Mouse (Mus musculus) right cerebral cortex, adult 2 months (tissue): ENCODE results near the gene Slc36a4.

Experiments
- DNase-seq, 2 experiments: peaks; one replicate each; pipeline ENCODE4 v3.0.0; 2021 to 2022; ENCODE audit warnings: low spot score in 2 of 2

Gene Slc36a4

DNA sequence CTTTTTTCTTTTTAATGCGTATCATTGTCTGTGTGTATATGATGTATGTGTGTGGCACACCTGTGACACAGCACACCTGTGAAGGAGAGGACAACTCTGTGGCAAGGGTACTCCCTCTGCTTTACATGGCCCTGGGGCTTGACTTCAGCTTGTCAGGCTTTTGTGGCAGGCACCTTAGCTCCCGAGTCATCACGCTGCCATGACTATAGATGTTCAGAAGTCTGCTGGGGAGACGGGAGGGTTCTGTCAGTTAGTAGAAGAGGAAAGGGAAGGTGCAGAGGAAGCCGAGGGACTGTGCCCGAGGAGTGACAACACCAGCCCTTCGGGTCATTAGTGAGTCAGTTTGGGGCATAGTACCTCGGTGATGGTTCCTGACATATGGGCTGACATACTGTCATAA lies 13.0 kb downstream of the Slc36a4 start:
- DNase-seq: no peak

DNA sequence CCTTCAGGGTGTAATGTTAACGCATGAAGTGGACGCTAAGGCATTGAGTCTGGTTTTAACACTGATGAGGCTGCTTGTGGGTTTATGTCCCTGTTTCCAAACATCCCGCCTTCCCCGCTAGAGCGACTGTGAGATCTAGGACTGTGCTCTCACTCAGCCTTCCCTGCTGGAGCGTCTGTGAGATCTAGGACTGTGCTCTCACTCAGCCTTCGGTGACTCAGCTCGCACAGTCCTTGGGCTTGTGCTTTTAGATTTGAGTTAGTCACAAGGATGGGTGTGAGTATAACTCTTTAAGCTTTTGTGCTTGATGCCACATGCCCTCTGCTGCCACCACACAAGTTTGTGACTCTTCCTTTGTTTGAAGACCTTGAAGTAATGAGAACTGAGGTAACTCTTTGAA lies 17.6 kb downstream of the Slc36a4 start:
- no peak for DNase-seq

DNA sequence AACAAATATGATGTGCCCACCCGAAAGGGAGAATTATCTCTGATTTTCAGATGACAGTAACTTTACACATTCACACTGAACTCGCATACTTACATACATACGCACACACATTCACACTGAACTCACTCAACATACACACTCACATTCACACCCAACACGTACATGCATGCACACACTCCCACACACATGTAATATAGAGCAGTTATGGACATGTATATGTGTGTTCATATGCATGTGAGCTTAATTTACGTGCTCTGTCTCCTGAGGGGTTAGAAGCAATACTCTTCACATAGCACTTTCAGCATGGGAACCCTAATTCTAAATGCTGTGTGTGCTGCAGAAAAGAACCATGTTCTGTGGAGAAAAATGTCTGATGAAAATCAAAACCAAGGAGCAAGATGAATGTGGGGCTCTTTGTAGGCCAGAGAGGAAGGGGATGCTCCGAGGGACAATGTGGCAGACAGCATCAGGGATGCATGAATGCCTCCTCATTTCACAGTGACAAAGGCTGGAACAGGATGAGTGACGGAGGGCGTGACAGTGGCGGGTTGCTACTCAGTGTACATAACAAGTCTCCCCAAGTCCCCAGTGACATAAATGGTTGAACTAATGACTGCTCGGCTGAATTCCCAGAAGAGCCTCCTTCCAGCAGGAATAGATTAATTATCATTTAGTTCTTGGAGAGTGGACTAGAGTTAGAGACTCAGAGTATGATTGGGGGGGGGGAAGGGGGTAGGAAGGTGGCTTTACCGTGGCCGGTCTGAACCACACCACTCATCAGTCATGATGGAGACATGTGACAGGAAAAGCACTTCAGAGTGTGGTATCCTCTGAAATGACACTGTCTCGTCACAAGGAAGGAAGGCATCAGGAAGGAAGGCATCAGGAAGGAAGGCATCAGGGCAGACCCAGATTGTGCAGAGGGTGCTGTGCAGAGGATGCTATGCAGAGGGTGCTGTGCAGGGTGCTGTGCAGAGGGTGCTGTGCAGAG lies 22.5 kb downstream of the Slc36a4 start:
- no peak for DNase-seq

DNA sequence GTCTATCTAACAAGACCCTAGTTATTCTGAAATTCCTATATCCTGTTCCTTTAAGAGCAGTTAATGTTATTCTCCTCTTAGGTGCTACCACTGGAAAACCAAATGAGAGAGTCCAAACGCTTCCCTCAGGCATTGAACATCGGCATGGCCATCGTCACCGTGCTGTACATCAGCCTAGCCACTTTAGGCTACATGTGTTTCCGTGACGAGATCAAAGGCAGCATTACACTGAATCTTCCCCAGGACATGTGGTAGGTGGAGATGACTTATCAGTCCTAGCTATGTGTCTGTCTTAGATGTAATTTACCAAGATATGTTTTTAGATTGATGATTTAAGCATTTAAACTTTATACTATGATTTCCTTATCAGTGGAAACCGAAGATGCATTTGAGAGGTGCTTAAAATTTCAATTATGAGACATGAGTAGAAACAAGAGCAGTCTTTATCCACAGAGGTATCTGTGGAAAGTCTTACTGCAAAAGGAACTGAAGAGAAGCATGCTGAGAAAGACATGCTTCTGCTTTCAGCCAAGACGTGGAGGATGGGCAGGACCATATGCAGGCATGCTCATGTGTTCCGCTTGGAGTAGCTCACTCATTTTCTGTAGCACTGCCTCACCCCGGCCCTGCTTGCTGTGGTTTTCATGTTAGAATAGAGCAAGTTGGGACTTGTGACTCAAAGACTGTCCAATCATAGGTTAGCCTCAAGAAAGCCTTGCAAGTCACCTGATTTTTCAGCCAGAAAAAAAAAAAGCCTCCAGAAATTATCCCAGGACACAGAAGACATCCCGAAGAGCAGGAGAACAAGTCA lies 24.7 kb downstream of the Slc36a4 start:
- no peak for DNase-seq

DNA sequence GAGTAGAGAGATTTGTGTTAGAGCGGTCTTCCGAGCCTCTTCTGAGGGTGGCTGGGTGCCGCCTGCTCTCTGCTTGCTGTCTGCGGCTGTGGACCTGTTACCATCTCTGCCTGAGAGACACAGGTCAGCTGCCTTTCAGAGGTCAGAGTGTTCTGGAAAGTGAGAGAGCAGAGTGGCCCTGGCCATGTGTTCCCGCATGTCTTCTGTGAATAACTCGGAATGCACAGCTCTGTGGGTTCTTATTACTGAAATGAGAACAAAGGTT lies 25.3 kb downstream of the Slc36a4 start:
- DNase-seq: no peak

DNA sequence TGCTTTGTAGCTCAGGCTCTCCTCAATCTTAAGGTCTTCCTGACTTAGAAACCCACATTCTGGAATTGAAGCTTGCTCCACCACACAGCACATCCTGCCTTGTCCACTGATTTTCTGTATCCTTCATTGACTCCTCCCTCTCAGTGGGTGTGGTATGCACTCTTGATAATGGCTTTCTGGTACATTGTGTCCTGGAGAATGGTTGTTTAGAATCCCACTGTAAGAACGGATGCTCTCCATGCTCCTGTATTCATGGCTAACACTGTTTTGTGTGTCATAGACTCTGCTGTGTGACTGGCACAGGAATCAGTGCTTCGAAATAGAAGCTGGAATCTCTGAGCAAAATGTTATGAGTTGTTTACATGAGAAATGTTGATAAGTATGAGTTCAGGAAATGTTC lies 28.0 kb downstream of the Slc36a4 start:
- DNase-seq: no peak

DNA sequence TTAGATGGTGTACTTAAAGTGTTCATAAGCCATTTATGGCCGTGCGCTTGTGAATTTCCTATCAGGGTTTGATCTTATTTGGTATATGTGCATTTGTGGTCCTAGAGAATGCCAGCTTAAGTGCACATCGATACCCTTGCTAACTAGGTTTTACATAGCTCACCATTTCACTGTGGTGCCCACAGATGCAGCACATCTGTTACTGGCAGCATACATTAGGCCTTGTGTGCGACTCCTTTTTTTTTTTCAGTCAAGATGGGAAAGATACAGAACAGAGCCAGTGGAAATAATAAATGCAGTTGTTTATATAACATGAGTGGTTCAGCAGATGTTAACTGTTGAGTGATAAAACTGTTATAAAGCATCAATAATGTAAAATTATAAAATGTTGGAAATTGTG lies 31.9 kb downstream of the Slc36a4 start:
- DNase-seq: no peak

DNA sequence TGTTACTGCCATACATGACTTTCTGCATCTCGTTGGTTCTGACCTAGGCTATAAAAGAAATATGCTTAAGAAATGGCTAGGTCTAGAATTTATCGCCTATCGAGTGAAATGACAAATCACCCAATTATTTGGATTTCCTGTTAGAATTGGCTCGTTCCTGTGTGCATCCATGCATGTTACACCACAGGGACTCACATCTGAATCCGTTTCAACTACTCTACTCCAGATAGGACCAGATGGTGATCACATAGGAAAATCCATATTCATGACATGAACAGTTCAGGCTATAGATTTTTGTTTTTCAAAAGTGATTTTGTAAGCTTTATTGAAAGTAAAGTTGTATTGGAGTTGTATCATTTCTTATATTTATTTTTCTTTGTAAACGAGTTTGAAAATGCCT lies 32.4 kb downstream of the Slc36a4 start:
- no peak for DNase-seq

DNA sequence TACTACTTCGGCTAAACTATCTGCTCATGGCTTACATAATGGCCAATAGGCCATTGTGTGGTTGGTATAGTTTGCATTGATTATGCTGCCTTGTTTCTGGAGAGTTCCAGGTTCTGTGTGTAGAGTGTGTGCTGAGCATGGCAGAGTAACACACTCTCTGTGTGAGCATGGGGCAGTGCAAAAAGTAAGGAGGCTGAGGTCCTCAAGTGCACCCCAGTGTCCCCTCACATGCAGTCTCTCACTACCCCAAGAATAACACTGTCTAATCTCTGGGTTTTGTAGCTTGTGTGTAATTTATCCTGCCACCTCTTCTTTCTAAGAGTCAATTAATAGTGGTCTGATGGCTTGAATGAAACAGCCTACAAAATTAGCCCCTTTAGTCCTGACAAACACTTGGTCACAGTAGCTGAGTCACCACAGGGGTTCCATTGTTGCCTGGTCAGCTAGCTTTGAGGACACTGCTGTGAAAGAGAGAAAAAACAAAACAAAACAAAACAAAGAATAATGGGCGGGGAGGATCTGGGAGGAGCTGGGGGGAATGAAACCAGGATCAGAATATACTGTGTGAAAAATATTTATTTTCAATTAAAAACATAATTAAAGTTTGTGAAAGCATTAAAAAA lies 36.6 kb downstream of the Slc36a4 start:
- no peak for DNase-seq

DNA sequence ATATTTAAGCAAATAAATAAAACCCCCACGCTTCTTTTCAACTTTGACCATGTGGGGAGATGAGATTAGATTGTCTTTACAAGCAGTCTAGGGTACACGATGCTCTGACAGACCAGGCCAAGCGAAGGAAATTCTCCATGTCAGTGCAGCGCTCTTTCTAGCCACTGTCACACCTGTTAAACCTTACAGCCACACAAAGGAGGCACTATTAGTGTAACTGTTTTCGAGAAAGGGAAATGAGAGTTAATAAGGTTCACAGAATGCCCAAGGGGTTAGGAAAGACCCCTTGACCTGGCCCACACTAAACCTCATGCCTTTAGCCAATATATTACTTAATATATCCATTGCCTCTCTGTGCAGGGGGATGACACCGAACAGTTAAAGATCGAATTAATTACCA lies 37.1 kb downstream of the Slc36a4 start:
- no peak for DNase-seq

DNA sequence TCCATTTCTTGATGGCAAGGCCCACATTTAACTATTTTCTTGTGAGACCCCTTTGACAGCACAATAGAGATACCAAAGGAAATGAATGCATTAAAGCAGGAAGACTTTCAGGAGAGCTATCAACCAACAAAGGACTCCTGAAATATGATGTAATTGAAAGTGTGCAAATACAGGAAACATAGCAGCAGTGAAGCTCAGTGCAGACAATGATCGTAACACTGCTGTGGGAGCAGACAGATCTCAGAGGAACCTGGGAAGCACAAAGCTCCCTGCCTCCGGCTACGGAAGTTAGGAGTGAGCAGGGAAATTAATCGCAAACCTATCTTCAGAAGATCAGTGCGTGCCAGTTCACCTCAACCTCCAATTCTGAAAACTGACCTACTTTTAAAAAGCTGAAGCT lies 38.8 kb downstream of the Slc36a4 start:
- DNase-seq: no peak

DNA sequence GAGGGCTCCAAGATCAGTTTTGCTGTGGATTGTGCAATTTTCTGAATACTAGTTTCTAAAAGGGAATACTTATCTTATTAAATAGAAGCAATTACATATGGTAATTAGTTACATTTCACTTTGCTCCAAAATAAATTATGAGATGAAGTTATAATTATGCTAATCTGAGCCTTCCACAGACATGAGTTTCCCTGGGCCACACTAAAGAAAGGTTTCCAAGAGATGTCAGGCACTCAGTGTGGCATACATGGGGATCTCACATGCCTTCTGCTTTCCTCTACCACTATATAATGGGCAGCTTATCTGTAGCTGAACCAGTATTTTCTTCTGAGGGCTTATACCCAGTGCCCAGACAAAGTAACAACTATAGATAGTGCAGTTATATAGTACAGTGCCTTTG lies 49.8 kb downstream of the Slc36a4 start:
- DNase-seq: no peak

DNA sequence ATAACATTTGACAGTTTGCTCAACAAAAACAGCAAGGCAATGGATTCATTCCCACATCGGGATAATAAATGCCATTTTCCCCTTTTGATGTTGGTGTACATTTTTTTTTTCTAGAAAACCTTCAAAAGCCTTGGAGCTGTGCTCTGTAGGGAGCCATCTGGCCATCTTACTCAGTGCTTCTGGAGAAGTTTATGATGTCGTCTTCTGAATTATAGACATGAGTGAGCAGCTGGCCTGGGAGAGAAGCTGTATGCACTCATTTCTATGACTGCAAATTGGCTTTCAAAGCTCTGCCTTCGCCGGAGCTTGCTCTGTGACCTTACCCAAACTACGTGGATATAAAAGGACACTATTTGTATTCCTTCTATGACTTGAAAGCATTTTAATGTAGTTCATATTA lies 56.8 kb downstream of the Slc36a4 start:
- no peak for DNase-seq

DNA sequence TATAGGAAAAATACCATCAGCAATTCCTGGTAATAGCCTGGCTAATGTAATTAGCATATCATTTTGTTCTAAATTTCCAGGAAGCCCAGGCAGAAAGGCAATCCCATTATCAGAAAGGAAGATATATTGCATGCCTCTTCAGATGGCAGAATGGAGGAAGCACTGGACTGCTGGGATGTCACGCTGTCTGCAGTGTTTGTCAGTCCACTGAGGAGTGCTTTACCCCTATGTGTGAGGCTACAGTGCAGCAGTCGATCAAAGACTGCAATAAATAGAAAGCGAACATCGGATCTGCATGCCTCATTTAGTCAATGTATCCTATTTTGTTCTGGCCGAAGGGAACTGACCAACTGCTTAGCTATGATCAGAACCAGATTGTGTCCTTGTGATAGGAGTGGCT lies 57.3 kb downstream of the Slc36a4 start:
- no peak for DNase-seq

DNA sequence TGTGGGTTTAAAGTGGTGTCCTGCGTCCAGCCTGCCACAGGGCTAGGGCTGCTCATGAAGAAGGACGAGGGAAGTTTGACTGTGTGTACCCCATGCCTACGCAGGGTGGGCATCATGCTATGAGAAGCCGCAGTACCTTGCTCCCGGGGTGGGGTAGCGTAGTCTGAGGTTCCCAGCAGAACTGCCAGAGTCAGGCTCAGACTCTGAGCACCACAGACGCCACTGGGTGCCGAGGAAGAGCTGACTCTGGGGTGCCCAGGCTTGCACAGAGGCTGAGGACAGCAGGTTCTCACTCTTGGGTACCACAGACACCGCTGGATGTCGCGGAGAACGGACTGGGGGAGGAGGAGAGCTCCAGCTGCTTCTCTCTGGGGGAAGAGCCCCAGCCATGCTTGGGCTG lies 63.2 kb downstream of the Slc36a4 start:
- no peak for DNase-seq

DNA sequence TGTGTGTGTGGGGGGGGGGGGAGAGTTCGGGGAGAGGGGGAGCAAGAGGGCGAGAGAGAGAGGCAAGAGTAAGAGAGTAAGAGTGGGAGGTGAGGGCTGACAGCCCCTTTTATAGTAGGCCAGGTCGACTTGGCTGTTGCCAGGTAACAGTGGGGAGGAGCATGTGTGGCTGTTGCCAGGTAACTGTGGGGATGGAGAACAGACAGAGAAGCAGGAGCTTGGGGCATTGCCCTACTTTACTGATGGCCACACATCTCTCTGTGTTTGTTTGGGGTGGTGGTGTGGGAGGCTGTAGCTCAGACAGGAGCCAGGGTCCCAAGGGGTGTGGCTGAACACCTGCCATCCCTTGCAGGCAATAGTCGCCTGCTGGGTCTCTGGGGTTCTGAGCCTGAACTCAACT lies 63.9 kb downstream of the Slc36a4 start:
- DNase-seq: no peak

DNA sequence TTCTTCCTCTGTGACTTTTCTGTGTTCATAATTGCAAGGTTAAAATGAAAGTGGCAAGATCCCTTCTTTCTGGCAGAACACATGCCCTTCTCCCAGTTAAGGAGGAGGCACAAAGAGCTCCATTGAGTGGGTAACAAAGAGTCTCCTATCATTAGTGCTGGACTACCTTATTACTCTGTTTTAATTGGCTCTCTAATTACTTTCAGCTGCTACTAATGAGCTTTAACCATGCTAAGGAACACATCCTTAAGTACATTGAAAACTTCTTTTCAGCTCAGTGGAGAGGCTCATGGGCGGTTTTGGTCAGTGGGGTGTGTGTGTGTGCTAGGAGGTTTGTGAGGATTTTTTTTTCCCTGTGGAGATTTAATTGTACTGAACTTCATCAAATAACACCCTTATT lies 65.4 kb downstream of the Slc36a4 start:
- DNase-seq: no peak

DNA sequence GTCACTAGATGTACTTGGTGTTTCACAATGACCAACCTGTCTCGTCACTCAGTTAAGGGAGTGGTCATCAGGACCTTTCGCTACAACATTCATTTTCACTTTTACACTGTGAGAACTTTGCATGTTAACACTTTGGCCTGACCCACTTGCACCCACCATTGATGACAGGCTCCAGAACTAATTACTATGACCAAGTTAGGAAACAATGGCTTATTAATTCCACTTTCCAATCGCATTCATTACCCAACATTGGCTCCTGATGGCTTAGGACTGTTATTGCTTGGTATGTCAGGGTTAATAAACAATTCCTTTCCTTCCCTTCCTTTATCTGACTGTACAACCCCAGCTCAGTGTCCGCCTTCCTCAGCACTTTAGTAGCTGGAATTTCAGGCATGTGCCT lies 72.4 kb downstream of the Slc36a4 start:
- DNase-seq: no peak

DNA sequence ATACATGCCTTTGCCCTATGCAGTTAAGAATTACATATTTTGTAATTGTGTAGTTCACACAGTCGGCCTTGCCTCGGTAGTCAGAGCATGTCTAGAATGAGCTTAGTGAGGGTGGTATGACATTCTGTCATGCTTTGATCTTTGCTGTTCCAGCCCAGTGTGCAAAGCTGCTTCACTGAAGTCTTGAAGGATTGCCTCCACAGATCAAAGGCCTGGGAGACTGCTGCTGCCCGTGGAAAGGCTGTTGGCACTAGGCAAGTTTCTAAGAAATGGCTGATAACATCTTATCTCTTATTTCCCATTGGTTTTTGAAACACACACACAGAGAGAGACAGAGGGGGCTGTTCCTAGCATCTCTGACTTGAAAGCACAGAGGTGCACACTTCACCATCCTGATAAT lies 76.7 kb downstream of the Slc36a4 start:
- no peak for DNase-seq

DNA sequence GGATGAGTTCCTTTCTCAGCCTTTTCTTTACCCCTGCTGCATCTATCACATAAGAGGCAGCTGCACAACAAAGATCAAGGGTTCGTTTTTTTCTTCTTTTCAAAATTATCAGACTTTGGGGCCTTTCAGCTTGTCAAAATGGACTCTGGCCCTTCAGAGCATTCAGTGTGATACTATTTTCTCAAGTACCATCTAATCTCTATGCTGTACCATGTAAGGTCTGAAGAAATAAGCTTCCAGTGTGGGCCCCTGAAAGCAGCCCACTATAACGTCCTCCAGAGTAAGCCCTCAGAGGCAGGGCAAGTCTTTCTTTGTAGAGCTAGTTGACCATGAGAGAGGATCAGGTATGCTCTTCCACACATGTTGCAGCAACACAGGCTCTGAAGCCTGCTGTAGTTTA lies 77.1 kb downstream of the Slc36a4 start:
- no peak for DNase-seq

DNA sequence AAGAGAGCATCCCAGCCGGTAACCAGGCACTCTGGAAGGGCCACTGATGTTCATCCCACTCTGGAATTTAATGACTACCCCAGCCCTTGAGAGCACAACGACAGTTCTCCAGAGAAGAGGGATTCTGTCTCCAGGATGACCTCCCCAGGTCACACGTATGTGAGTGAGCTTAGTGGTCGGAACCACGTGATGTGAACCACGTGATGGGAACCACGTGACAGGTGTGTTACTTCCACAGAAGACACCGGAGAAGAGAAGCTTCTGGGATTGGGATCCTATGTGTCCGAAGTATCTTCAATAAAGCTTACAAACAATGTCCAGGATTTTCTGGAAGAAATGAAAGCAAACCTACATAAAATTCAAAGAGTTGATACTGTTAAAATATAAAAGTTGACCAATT lies 82.5 kb downstream of the Slc36a4 start:
- no peak for DNase-seq
